Mouse (Mus musculus) limb, embryonic 14.5 days (tissue): ENCODE measurements around the gene Sox5. TPM values are rescaled to one million over a fixed set of nuclear protein-coding genes. Genes with fewer than 3 reads are reported as not detected.

ENCODE experiments used
- ATAC-seq: fragments of 200-750 bp; cut with Nextera tagmentation; 2 replicates; pipeline ENCODE4 v1.8.0; 2017; ENCODE audit warnings: low read depth, moderate number of reproducible peaks, moderate TSS enrichment; ENCODE audit not compliant: low FRiP score
- DNase-seq: peaks from one replicate; pipeline ENCODE4 v3.0.0-alpha.2; 2015; ENCODE audit warnings: low spot score
- H3K27ac ChIP-seq: fragments of 300-500 bp; sonication (generic); replicated peaks from 2 replicates; pipeline ENCODE4 v1.5.1; 2014; ENCODE audit warnings: low read depth, mild to moderate bottlenecking, low read length, moderate library complexity, mixed read lengths
- H3K27me3 ChIP-seq: fragments of 300-500 bp; sonication (generic); 2 replicates; pipeline ENCODE4 v1.6.1; 2014; ENCODE audit warnings: low read length, mixed read lengths; ENCODE audit not compliant: control insufficient read depth, insufficient read depth
- H3K36me3 ChIP-seq: fragments of 300-500 bp; sonication (generic); 2 replicates; pipeline ENCODE4 v1.6.1; 2014; ENCODE audit warnings: mild to moderate bottlenecking, low read length, moderate library complexity, mixed read lengths; ENCODE audit not compliant: control insufficient read depth, insufficient read depth
- H3K4me1 ChIP-seq: fragments of 300-500 bp; sonication (generic); 2 replicates; pipeline ENCODE4 v1.6.1; 2014; ENCODE audit warnings: antibody characterized with exemption, low read length, mixed read lengths; ENCODE audit not compliant: control insufficient read depth, insufficient read depth
- H3K4me2 ChIP-seq: fragments of 300-500 bp; sonication (generic); replicated peaks from 2 replicates; pipeline ENCODE4 v1.6.1; 2014; ENCODE audit warnings: low read depth, mild to moderate bottlenecking, low read length, moderate library complexity; ENCODE audit not compliant: severe bottlenecking
- H3K4me3 ChIP-seq: fragments of 300-500 bp; sonication (generic); replicated peaks from 2 replicates; pipeline ENCODE4 v1.5.1; 2014; ENCODE audit warnings: low read length
- H3K9ac ChIP-seq: fragments of 300-500 bp; sonication (generic); 2 replicates; pipeline ENCODE4 v1.6.1; 2014; ENCODE audit warnings: mild to moderate bottlenecking, low read depth, low read length, moderate library complexity; ENCODE audit not compliant: severe bottlenecking
- H3K9me3 ChIP-seq: fragments of 300-500 bp; sonication (generic); 2 replicates; pipeline ENCODE4 v1.6.1; 2016; ENCODE audit warnings: low read length; ENCODE audit not compliant: control insufficient read depth
- POLR2A ChIP-seq: fragments of 200-500 bp; IDR thresholded peaks from 2 replicates; pipeline ENCODE4 v1.8.0; 2012; ENCODE audit warnings: inconsistent platforms, mild to moderate bottlenecking, moderate library complexity, borderline replicate concordance; ENCODE audit not compliant: insufficient read depth, insufficient read length; ENCODE audit errors: extremely low read depth
- WGBS: fragments of 180-500 bp; shearing (Covaris S2); extraction: QIAGEN DNeasy Blood & Tissue Kit; methylation state at CpG from one replicate; pipeline ENCODE4 v1.1.7; 2014; 5-methylcytosine and 5-hydroxymethylcytosine counted together
- polyA plus RNA-seq, 2 experiments: library from polyadenylated mRNA; depleted of rRNA in 1 of 2; stranded (reverse) in 1 of 2; unstranded in 1 of 2; fragments of >200 nt; fragmentation: Nextera tagmentation in 1 of 2; extraction: Ambion mirVana in 1 of 2; gene quantifications; 2 replicates each; pipeline versions ENCODE4 v1.2.1 to v1.2.3; 2012 to 2014

Gene Sox5
- polyA plus RNA-seq, 2 experiments: 20.6 to 32.8 TPM

- no peak overlapping the region for H3K27ac ChIP-seq
- ATAC-seq (no peak), DNase-seq (no peak)
- H3K9me3 ChIP-seq: no peaks in the 10 kb centered on the region
- no peaks in the 10 kb centered on the region for H3K27me3 ChIP-seq
- 94% methylated on average over 1 of the region's 1 CpGs for WGBS
- no peak overlapping the region for H3K4me3 ChIP-seq
- TF ChIP-seq POLR2A: no peak
- H3K36me3 ChIP-seq: no peaks in the 10 kb centered on the region
- H3K4me1 ChIP-seq: no peaks in the 10 kb centered on the region
- no peak overlapping the region for H3K4me2 ChIP-seq
- H3K9ac ChIP-seq: no peak overlapping the region
These were observed 21.3 kb upstream of the Sox5 start for GRCm38 (mm10) chr6:144803063-144803462.

- ATAC-seq (no peak), DNase-seq (no peak)
- Histone ChIP-seq H3K4me2 (no peak overlapping the region), H3K9me3 (no peaks in the 10 kb centered on the region), H3K4me3 (no peak overlapping the region), H3K4me1 (no peaks in the 10 kb centered on the region), H3K27ac (no peak overlapping the region), H3K9ac (no peak overlapping the region), H3K36me3 (no peaks in the 10 kb centered on the region), H3K27me3 (no peaks in the 10 kb centered on the region)
- 68% methylated on average over 3 of the region's 3 CpGs for WGBS
- TF ChIP-seq POLR2A: no peak
These were observed 12.6 kb upstream of the Sox5 start for GRCm38 (mm10) chr6:144794356-144794755.

- no peaks in the 10 kb centered on the region for H3K36me3 ChIP-seq
- no peak for TF ChIP-seq POLR2A
- no peaks in the 10 kb centered on the region for H3K9me3 ChIP-seq
- ATAC-seq (no peak), DNase-seq (no peak)
- WGBS: 87% methylated on average over 8 of the region's 8 CpGs
- H3K9ac ChIP-seq: no peak overlapping the region
- no peak overlapping the region for H3K4me2 ChIP-seq
- H3K4me1 ChIP-seq: 0 out of 2 replicates have a peak, but pooled peaks cover 2% of the 10 kb centered on the region
- H3K4me3 ChIP-seq: no peak overlapping the region
- no peaks in the 10 kb centered on the region for H3K27me3 ChIP-seq
- H3K27ac ChIP-seq: no peak overlapping the region
These were observed 11.1 kb upstream of the Sox5 start for GRCm38 (mm10) chr6:144792871-144793270.

- peaks cover 15% of the 10 kb centered on the region; the same call in 1 of the 2 replicates for H3K4me1 ChIP-seq
- H3K9me3 ChIP-seq: no peaks in the 10 kb centered on the region
- ATAC-seq: no peak
- H3K9ac ChIP-seq: no peak overlapping the region
- no peak overlapping the region for H3K27ac ChIP-seq
- TF ChIP-seq POLR2A: no peak
- H3K4me2 ChIP-seq: peak overlapping the region; percentile 96; the same call in 1 of the 2 replicates
- no peak overlapping the region for H3K4me3 ChIP-seq
- peaks cover 8% of the 10 kb centered on the region; the same call in 1 of the 2 replicates for H3K27me3 ChIP-seq
- H3K36me3 ChIP-seq: no peaks in the 10 kb centered on the region
- DNase-seq: no peak
These were observed 1.5 kb upstream of the Sox5 start for GRCm38 (mm10) chr6:144783295-144783694.

- peak overlapping the region; percentile 69 for H3K9ac ChIP-seq
These were observed 1.1 kb upstream of the Sox5 start for GRCm38 (mm10) chr6:144782866-144783265.

More at GRCm38 (mm10) chr6:144782866-144783265, 1.1 kb upstream of the Sox5 start:
- Histone ChIP-seq H3K4me3 (peak overlapping the region; percentile 74), H3K4me2 (peak overlapping the region; percentile 96), H3K4me1 (peaks cover 13% of the 10 kb centered on the region; the same call in 1 of the 2 replicates), H3K9me3 (no peaks in the 10 kb centered on the region), H3K27me3 (peaks cover 8% of the 10 kb centered on the region; the same call in 1 of the 2 replicates), H3K27ac (no peak overlapping the region), H3K36me3 (no peaks in the 10 kb centered on the region)
- no peak for DNase-seq
- ATAC-seq: no peak
- no peak for TF ChIP-seq POLR2A
- 11% methylated on average over 12 of the region's 12 CpGs for WGBS
